In the genomic region with DNA sequence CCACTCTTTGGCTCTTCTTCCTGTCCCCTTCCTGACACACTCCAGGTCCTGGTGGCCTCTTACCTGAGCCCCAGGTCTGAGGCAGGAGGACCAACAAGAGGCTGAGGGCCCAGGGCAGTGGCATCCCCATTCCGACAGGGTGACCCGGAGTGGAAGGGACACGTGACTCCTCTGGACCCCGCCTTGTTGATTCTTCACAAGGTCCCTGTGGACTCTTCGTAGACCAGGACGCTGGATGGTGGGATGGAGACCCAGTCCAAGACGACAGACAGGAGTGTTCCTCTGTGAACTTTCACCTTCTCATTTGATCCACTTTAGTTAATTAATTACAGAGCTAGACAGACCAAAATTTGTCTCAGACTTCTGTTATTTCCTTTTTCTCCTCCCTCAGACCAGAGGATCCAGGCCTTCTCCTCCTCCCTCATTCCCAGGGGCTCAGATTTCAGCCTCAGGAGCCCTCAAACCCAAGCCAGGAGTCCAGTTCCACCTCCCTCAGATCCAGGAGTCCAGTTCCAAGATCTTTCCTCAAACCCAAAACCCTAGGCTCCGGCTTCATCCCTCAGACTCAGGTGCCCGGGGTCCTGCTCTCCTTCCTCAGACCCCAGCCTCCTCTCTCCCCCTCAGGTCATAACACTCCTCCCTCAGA, we compare ENCODE assay signal across 8 mouse cellular contexts. TPM values are rescaled to one million over a fixed set of nuclear protein-coding genes. Genes with fewer than 3 reads are reported as not detected.
DNase-seq lines count a peak whose midpoint lies in the region; ATAC-seq and TF ChIP-seq lines count a peak whose summit lies in the region.

No protein-coding gene starts in this region.

- no peaks in the 10 kb centered on the region for H3K9me3 ChIP-seq in heart, embryonic 12.5 days (replicated peaks)
- H3K9me3 ChIP-seq in neural tube, embryonic 15.5 days (replicated peaks) = no peaks in the 10 kb centered on the region

- H3K9ac ChIP-seq in heart, embryonic 12.5 days = peak overlapping the region; percentile 66
- H3K9ac ChIP-seq in neural tube, embryonic 15.5 days (replicated peaks) = no peak overlapping the region

- H3K36me3 ChIP-seq in heart, embryonic 12.5 days = no peaks in the 10 kb centered on the region
- no peaks in the 10 kb centered on the region for H3K36me3 ChIP-seq in neural tube, embryonic 15.5 days

- peak overlapping the region; percentile 81 for H3K27ac ChIP-seq in heart, embryonic 12.5 days (ENCODE audit: poor library complexity, severe bottlenecking)
- peak overlapping the region; percentile 71 for H3K27ac ChIP-seq in neural tube, embryonic 15.5 days (replicated peaks)

- H3K4me3 ChIP-seq in lung, adult 2 months (replicated peaks; ENCODE audit: extremely low read depth, low read depth, low read length) = peak overlapping the region; percentile 70
- H3K4me3 ChIP-seq in heart, embryonic 12.5 days = peak overlapping the region; percentile 32
- H3K4me3 ChIP-seq in neural tube, embryonic 15.5 days (replicated peaks) = peak overlapping the region; percentile 27

- DNase-seq in lung, adult 2 months = no peak
- DNase-seq in lung, postnatal 25 days (ENCODE audit: low spot score) = no peak
- DNase-seq in kidney, postnatal 10 days = peak; percentile 66
- no peak for DNase-seq in retina, postnatal 1 day
- DNase-seq in testis, postnatal 14 days (ENCODE audit: low spot score) = no peak
- no peak for DNase-seq in layer of hippocampus, postnatal 25 days (ENCODE audit: extremely low spot score in 1 of 2, low spot score in 1 of 2)

- H3K27me3 ChIP-seq in heart, embryonic 12.5 days (replicated peaks) = no peaks in the 10 kb centered on the region
- no peaks in the 10 kb centered on the region for H3K27me3 ChIP-seq in neural tube, embryonic 15.5 days (replicated peaks)

- no peak for TF ChIP-seq CTCF in lung, adult 2 months (IDR thresholded peaks at IDR 0.05; ENCODE audit: insufficient read depth, low read length)

- peak overlapping the region; percentile 57 for H3K4me2 ChIP-seq in heart, embryonic 12.5 days
- H3K4me2 ChIP-seq in neural tube, embryonic 15.5 days = peak overlapping the region; percentile 42

- no peak for ATAC-seq in heart, embryonic 12.5 days (ENCODE audit: insufficient number of reproducible peaks, low FRiP score)
- ATAC-seq in neural tube, embryonic 15.5 days (ENCODE audit: low FRiP score) = no peak

- TF ChIP-seq POLR2A in lung, adult 2 months (IDR thresholded peaks at IDR 0.05; ENCODE audit: borderline replicate concordance, extremely low read depth, low read depth, low read length) = peak; percentile 26; the same call in 1 of the 2 replicates

- H3K4me1 ChIP-seq in lung, adult 2 months (ENCODE audit: control insufficient read depth, insufficient read depth, low read length) = peaks cover 7% of the 10 kb centered on the region
- H3K4me1 ChIP-seq in heart, embryonic 12.5 days (replicated peaks) = peaks cover 20% of the 10 kb centered on the region
- no peaks in the 10 kb centered on the region for H3K4me1 ChIP-seq in neural tube, embryonic 15.5 days

- WGBS in lung, adult 2 months = 43% methylated on average over 9 of the region's 9 CpGs
- 70% methylated on average over 9 of the region's 9 CpGs for WGBS in heart, embryonic 12.5 days
- WGBS in neural tube, embryonic 15.5 days = 82% methylated on average over 9 of the region's 9 CpGs

RNA-seq across cellular contexts. Expression of a gene that starts 0.6 kb away (rescaled TPM):
- polyA plus RNA-seq in lung, adult 2 months (2012; rRNA removed) = 112 and 120 TPM in 2 replicates
- 28.1 and 28.3 TPM in 2 replicates for polyA plus RNA-seq in heart, embryonic 12.5 days (2016; fragmentation: Nextera tagmentation; extraction: Ambion mirVana)
- 33.8 and 42.7 TPM in 2 replicates for polyA plus RNA-seq in neural tube, embryonic 15.5 days (2015; fragmentation: Nextera tagmentation; extraction: Ambion mirVana)
- 10 to 100 TPM; 18.1 to 21.0 TPM for total RNA-seq in layer of hippocampus, postnatal 25 days (2021)

RNA-seq across cellular contexts. Expression of a gene that starts 11.0 kb away (rescaled TPM):
- polyA plus RNA-seq in lung, adult 2 months (2012; rRNA removed) = 172 and 174 TPM in 2 replicates
- polyA plus RNA-seq in heart, embryonic 12.5 days (2016; fragmentation: Nextera tagmentation; extraction: Ambion mirVana) = 290 and 291 TPM in 2 replicates
- polyA plus RNA-seq in neural tube, embryonic 15.5 days (2015; fragmentation: Nextera tagmentation; extraction: Ambion mirVana) = 112 and 118 TPM in 2 replicates
- 1 to 10 TPM; 9.6 to 9.7 TPM for total RNA-seq in layer of hippocampus, postnatal 25 days (2021)

RNA-seq across cellular contexts. Expression of a gene that starts 21.2 kb away (rescaled TPM):
- 125 and 221 TPM in 2 replicates for polyA plus RNA-seq in lung, adult 2 months (2012; rRNA removed)
- polyA plus RNA-seq in heart, embryonic 12.5 days (2016; fragmentation: Nextera tagmentation; extraction: Ambion mirVana) = 1,003 and 1,022 TPM in 2 replicates
- 759 and 947 TPM in 2 replicates for polyA plus RNA-seq in neural tube, embryonic 15.5 days (2015; fragmentation: Nextera tagmentation; extraction: Ambion mirVana)
- 100 to 1,000 TPM; 418 to 465 TPM for total RNA-seq in layer of hippocampus, postnatal 25 days (2021)

RNA-seq across cellular contexts. Expression of a gene that starts 25.5 kb away (rescaled TPM):
- 1,255 and 1,630 TPM in 2 replicates for polyA plus RNA-seq in lung, adult 2 months (2012; rRNA removed)
- 868 and 880 TPM in 2 replicates for polyA plus RNA-seq in heart, embryonic 12.5 days (2016; fragmentation: Nextera tagmentation; extraction: Ambion mirVana)
- 649 and 787 TPM in 2 replicates for polyA plus RNA-seq in neural tube, embryonic 15.5 days (2015; fragmentation: Nextera tagmentation; extraction: Ambion mirVana)
- 100 to 1,000 TPM; 765 to 826 TPM for total RNA-seq in layer of hippocampus, postnatal 25 days (2021)

RNA-seq across cellular contexts. Expression of a gene that starts 33.0 kb away (rescaled TPM):
- polyA plus RNA-seq in lung, adult 2 months (2012; rRNA removed) = 3.1 TPM in 2 replicates
- polyA plus RNA-seq in heart, embryonic 12.5 days (2016; fragmentation: Nextera tagmentation; extraction: Ambion mirVana) = 0.22 and 0.50 TPM in 2 replicates
- polyA plus RNA-seq in neural tube, embryonic 15.5 days (2015; fragmentation: Nextera tagmentation; extraction: Ambion mirVana) = 0.12 and 0.24 TPM in 2 replicates
- not detected for total RNA-seq in layer of hippocampus, postnatal 25 days (2021)
